Mouse (Mus musculus) midbrain, embryonic 14.5 days (tissue): ENCODE data around the gene Rnf144b. TPM values are rescaled to one million over a fixed set of nuclear protein-coding genes. Genes with fewer than 3 reads are reported as not detected.

ENCODE experiments used
- ATAC-seq: fragments of 200-750 bp; cut with Nextera tagmentation; 2 replicates; pipeline ENCODE4 v1.8.0; 2017; ENCODE audit warnings: moderate number of reproducible peaks, moderate library complexity; ENCODE audit not compliant: low FRiP score, low TSS enrichment
- DNase-seq: peaks from one replicate; pipeline ENCODE4 v3.0.0-alpha.2; 2015
- H3K27ac ChIP-seq: fragments of 300-500 bp; sonication (generic); replicated peaks from 2 replicates; pipeline ENCODE4 v1.5.1; 2014; ENCODE audit warnings: mild to moderate bottlenecking, low read depth, low read length, moderate library complexity
- H3K27me3 ChIP-seq: fragments of 300-500 bp; sonication (generic); 2 replicates; pipeline ENCODE4 v1.6.1; 2014; ENCODE audit warnings: low read length, control low read depth, mixed read lengths; ENCODE audit not compliant: control insufficient read depth, insufficient read depth
- H3K36me3 ChIP-seq: fragments of 300-500 bp; sonication (generic); 2 replicates; pipeline ENCODE4 v1.6.1; 2014; ENCODE audit warnings: low read length, control low read depth; ENCODE audit not compliant: control insufficient read depth, insufficient read depth
- H3K4me1 ChIP-seq: fragments of 300-500 bp; sonication (generic); 2 replicates; pipeline ENCODE4 v1.6.1; 2014; ENCODE audit warnings: mild to moderate bottlenecking, antibody characterized with exemption, low read length, control low read depth; ENCODE audit not compliant: control insufficient read depth, insufficient read depth
- H3K4me2 ChIP-seq: fragments of 300-500 bp; sonication (generic); 2 replicates; pipeline ENCODE4 v1.6.1; 2014; ENCODE audit warnings: mild to moderate bottlenecking, low read length, moderate library complexity
- H3K4me3 ChIP-seq: fragments of 300-500 bp; sonication (generic); replicated peaks from 2 replicates; pipeline ENCODE4 v1.5.1; 2014; ENCODE audit warnings: low read depth, low read length
- H3K9ac ChIP-seq: fragments of 300-500 bp; sonication (generic); replicated peaks from 2 replicates; pipeline ENCODE4 v1.6.1; 2014; ENCODE audit warnings: mild to moderate bottlenecking, low read length, moderate library complexity
- H3K9me3 ChIP-seq: fragments of 300-500 bp; sonication (generic); 2 replicates; pipeline ENCODE4 v1.6.1; 2016; ENCODE audit warnings: low read length, control low read depth, mixed read lengths; ENCODE audit not compliant: control insufficient read depth
- WGBS: fragments of 180-500 bp; shearing (Covaris S2); extraction: QIAGEN DNeasy Blood & Tissue Kit; methylation state at CpG from one replicate; pipeline ENCODE4 v1.1.7; 2014; 5-methylcytosine and 5-hydroxymethylcytosine counted together
- polyA plus RNA-seq: library from polyadenylated mRNA; unstranded; fragments of >200 nt; fragmentation: Nextera tagmentation; extraction: Ambion mirVana; gene quantifications from 2 replicates; pipeline ENCODE4 v1.2.1, GENCODE M21; 2014

Gene Rnf144b
- polyA plus RNA-seq, 1 experiment from 2014 or later: 1.1 TPM

GRCm38 (mm10) chr13:47274139-47274538 is 151.7 kb downstream of the Rnf144b start:
- no peak overlapping the region for H3K4me2 ChIP-seq
- no peaks in the 10 kb centered on the region for H3K36me3 ChIP-seq
- H3K27ac ChIP-seq: no peak overlapping the region
- H3K9ac ChIP-seq: no peak overlapping the region
- H3K4me3 ChIP-seq: no peak overlapping the region
- H3K27me3 ChIP-seq: no peaks in the 10 kb centered on the region
- ATAC-seq (no peak), DNase-seq (no peak)
- H3K9me3 ChIP-seq: no peaks in the 10 kb centered on the region
- H3K4me1 ChIP-seq: peaks cover 11% of the 10 kb centered on the region; the same call in 1 of the 2 replicates
- 7% methylated on average over 3 of the region's 3 CpGs for WGBS

GRCm38 (mm10) chr13:47277000-47277823 is 154.8 kb downstream of the Rnf144b start:
- Histone ChIP-seq H3K4me2 (no peak overlapping the region), H3K9ac (no peak overlapping the region), H3K36me3 (no peaks in the 10 kb centered on the region), H3K9me3 (no peaks in the 10 kb centered on the region), H3K4me3 (no peak overlapping the region), H3K27me3 (no peaks in the 10 kb centered on the region), H3K4me1 (peaks cover 11% of the 10 kb centered on the region; the same call in 1 of the 2 replicates), H3K27ac (no peak overlapping the region)
- whole genome bisulfite sequencing: 27% methylated on average over 13 of the region's 13 CpGs
- no peak for ATAC-seq
- peak; percentile 18 for DNase-seq

GRCm38 (mm10) chr13:47277824-47278290 is 155.4 kb downstream of the Rnf144b start:
- H3K36me3 ChIP-seq: no peaks in the 10 kb centered on the region
- H3K4me3 ChIP-seq: no peak overlapping the region
- H3K27ac ChIP-seq: no peak overlapping the region
- 3% methylated on average over 5 of the region's 5 CpGs for WGBS
- no peaks in the 10 kb centered on the region for H3K9me3 ChIP-seq
- ATAC-seq (no peak), DNase-seq (peak; percentile 24)
- no peak overlapping the region for H3K4me2 ChIP-seq
- H3K27me3 ChIP-seq: no peaks in the 10 kb centered on the region
- H3K9ac ChIP-seq: no peak overlapping the region
- peaks cover 10% of the 10 kb centered on the region; the same call in 1 of the 2 replicates for H3K4me1 ChIP-seq

GRCm38 (mm10) chr13:47282221-47282620 is 159.8 kb downstream of the Rnf144b start:
- DNase-seq (no peak), ATAC-seq (no peak)
- Histone ChIP-seq H3K4me3 (no peak overlapping the region), H3K27me3 (no peaks in the 10 kb centered on the region), H3K36me3 (no peaks in the 10 kb centered on the region), H3K9ac (no peak overlapping the region), H3K4me2 (no peak overlapping the region), H3K9me3 (no peaks in the 10 kb centered on the region), H3K27ac (no peak overlapping the region), H3K4me1 (0 out of 2 replicates have a peak, but pooled peaks cover 3% of the 10 kb centered on the region)
- WGBS: 76% methylated on average over 3 of the region's 3 CpGs

GRCm38 (mm10) chr13:47288449-47288848 is 166.0 kb downstream of the Rnf144b start:
- 35% methylated on average over 4 of the region's 4 CpGs for WGBS

GRCm38 (mm10) chr13:47296465-47296864 is 174.0 kb downstream of the Rnf144b start:
- Histone ChIP-seq H3K27me3 (no peaks in the 10 kb centered on the region), H3K4me3 (no peak overlapping the region), H3K36me3 (no peaks in the 10 kb centered on the region), H3K9me3 (no peaks in the 10 kb centered on the region), H3K27ac (no peak overlapping the region), H3K9ac (no peak overlapping the region), H3K4me2 (no peak overlapping the region), H3K4me1 (no peaks in the 10 kb centered on the region)
- DNase-seq (no peak), ATAC-seq (no peak)
- WGBS: 82% methylated on average over 8 of the region's 8 CpGs

More at GRCm38 (mm10) chr13:47288449-47288848, 166.0 kb downstream of the Rnf144b start:
- no peak overlapping the region for H3K4me3 ChIP-seq
- no peaks in the 10 kb centered on the region for H3K9me3 ChIP-seq
- DNase-seq: peak; percentile 93
- H3K4me1 ChIP-seq: no peaks in the 10 kb centered on the region
- peak; percentile 63 for ATAC-seq
- H3K27ac ChIP-seq: no peak overlapping the region
- H3K27me3 ChIP-seq: no peaks in the 10 kb centered on the region
- H3K36me3 ChIP-seq: no peaks in the 10 kb centered on the region
- no peak overlapping the region for H3K9ac ChIP-seq
- no peak overlapping the region for H3K4me2 ChIP-seq

Other genes starting within 250 kb of the Rnf144b start
- gene Kif13a, start 192.8 kb upstream of the Rnf144b start, polyA plus RNA-seq: 10.2 and 14.2 TPM in 2 replicates
- 16.3 and 16.7 TPM in 2 replicates for gene Nhlrc1, start 107.8 kb upstream of the Rnf144b start, polyA plus RNA-seq
- gene Kdm1b, start 79.2 kb upstream of the Rnf144b start, polyA plus RNA-seq: 20.0 and 21.5 TPM in 2 replicates
- 23.3 and 23.4 TPM in 2 replicates for gene Tpmt, start 77.9 kb upstream of the Rnf144b start, polyA plus RNA-seq
- gene Dek, start 16.5 kb upstream of the Rnf144b start, polyA plus RNA-seq: 105 and 115 TPM in 2 replicates